Mouse (Mus musculus) E14TG2a.4 (cell line): ENCODE measurements around the gene Tmco5.

ENCODE experiments used
- CTCF ChIP-seq: conservative IDR thresholded peaks from 2 replicates; pipeline ENCODE4 v1.5.1; 2014; ENCODE audit warnings: low read length
- NANOG ChIP-seq: IDR thresholded peaks from 2 replicates; pipeline ENCODE4 v1.6.1; 2014; ENCODE audit warnings: borderline replicate concordance, low read length, mixed read lengths
- POU5F1 ChIP-seq: IDR thresholded peaks from 2 replicates; pipeline ENCODE4 v1.6.1; 2014; ENCODE audit warnings: low read length, borderline replicate concordance

GRCm38 (mm10) chr2:116923684-116924083 lies 45.2 kb downstream of the Tmco5 start:
- TF ChIP-seq POU5F1 (no peak), CTCF (no peak), NANOG (no peak)
